Comparison of ENCODE assay signal across 8 mouse cellular contexts in the genomic region with DNA sequence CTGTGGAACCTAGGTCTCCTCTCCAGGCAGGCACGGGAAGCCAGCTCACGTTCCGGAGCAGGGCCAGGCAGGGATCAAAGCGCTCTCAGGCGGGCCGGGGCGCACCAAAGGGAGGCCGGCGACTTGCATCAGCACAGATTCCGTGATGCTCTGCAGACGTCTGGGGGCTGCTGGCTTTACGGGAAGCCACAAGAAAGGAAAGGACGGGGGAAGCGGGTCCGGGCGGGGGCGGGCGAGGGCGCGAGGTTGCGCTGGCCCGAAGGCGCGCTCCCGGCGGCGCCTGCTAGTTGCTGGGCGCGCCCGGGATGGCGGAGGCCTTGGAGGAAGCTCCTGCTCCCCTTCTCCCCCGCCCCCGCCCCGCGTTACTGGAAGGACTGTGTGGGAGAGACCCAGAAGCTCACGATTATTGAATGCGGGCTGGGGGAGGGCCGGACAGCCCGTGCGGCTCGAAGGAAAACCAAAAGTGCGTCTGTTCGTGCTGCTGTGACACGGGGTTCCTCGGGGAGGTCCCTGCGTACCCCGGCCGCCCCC. TPM values are rescaled to one million over a fixed set of nuclear protein-coding genes. Genes with fewer than 3 reads are reported as not detected.
DNase-seq lines count a peak whose midpoint lies in the region; ATAC-seq and TF ChIP-seq lines count a peak whose summit lies in the region.

No protein-coding gene starts in this region.

- 0 out of 2 replicates have a peak, but pooled peaks have one; percentile 22 for ATAC-seq in forebrain, embryonic 11.5 days (replicated peaks; ENCODE audit: low FRiP score)
- ATAC-seq in heart, embryonic 14.5 days (ENCODE audit: insufficient number of reproducible peaks, insufficient read depth, low FRiP score, low read depth) = no peak
- ATAC-seq in liver, embryonic 12.5 days = no peak

- WGBS in forebrain, embryonic 11.5 days = 1% methylated on average over 37 of the region's 48 CpGs
- under 1% methylated on average over 29 of the region's 48 CpGs for WGBS in heart, embryonic 14.5 days
- 2% methylated on average over 46 of the region's 48 CpGs for WGBS in liver, embryonic 12.5 days (ENCODE audit: insufficient replicate concordance)

- peak overlapping the region; percentile 62 for H3K4me3 ChIP-seq in bone marrow macrophage, adult 2 months (ENCODE audit: insufficient read depth, low read length)
- peak overlapping the region; percentile 49 for H3K4me3 ChIP-seq in forebrain, embryonic 11.5 days (ENCODE audit: low read depth, low read length)
- H3K4me3 ChIP-seq in heart, embryonic 14.5 days (ENCODE audit: control insufficient read depth in 1 of 2, insufficient read depth in 1 of 2, low read depth in 1 of 2, low read length in 2 of 2) = peak overlapping the region; percentile 54 to 78
- H3K4me3 ChIP-seq in liver, embryonic 12.5 days = peak overlapping the region; percentile 63
- peak overlapping the region; percentile 47 for H3K4me3 ChIP-seq in testis, adult 2 months (ENCODE audit: control insufficient read depth, low read depth, low read length)

- H3K4me2 ChIP-seq in forebrain, embryonic 11.5 days (ENCODE audit: low read depth, low read length, severe bottlenecking) = peak overlapping the region; percentile 86
- H3K4me2 ChIP-seq in heart, embryonic 14.5 days (ENCODE audit: low read length) = peak overlapping the region; percentile 91
- peak overlapping the region; percentile 78 for H3K4me2 ChIP-seq in liver, embryonic 12.5 days

- peak overlapping the region; percentile 55 for H3K9ac ChIP-seq in forebrain, embryonic 11.5 days (ENCODE audit: low read length)
- H3K9ac ChIP-seq in heart, embryonic 14.5 days (ENCODE audit: low read length) = peak overlapping the region; percentile 95
- H3K9ac ChIP-seq in liver, embryonic 12.5 days = peak overlapping the region; percentile 43

- H3K27ac ChIP-seq in bone marrow macrophage, adult 2 months (ENCODE audit: insufficient read depth, low read depth, low read length) = no peak overlapping the region
- no peak overlapping the region for H3K27ac ChIP-seq in forebrain, embryonic 11.5 days (ENCODE audit: low read depth, low read length)
- H3K27ac ChIP-seq in heart, embryonic 14.5 days (replicated peaks in 1 of 2; ENCODE audit: control insufficient read depth in 1 of 2, insufficient read depth in 1 of 2, low read depth in 2 of 2, low read length in 2 of 2) = peak overlapping the region; percentile 85 to 100
- H3K27ac ChIP-seq in liver, embryonic 12.5 days = peak overlapping the region; percentile 53; the same call in 1 of the 2 replicates
- H3K27ac ChIP-seq in testis, adult 2 months (ENCODE audit: control insufficient read depth, insufficient read depth, low read depth, low read length) = no peak overlapping the region

- peak; percentile 72 for DNase-seq in CD4-positive, CD25-positive, alpha-beta regulatory T cell, adult 2 months (ENCODE audit: low read depth, low spot score)
- peak; percentile 79 for DNase-seq in forebrain, embryonic 11.5 days (ENCODE audit: low spot score)
- peak; percentile 77 for DNase-seq in kidney, postnatal 14 days
- peak; percentile 74 for DNase-seq in naive thymus-derived CD4-positive, alpha-beta T cell, adult 2 months (ENCODE audit: low read depth)

- TF ChIP-seq CTCF in bone marrow macrophage, adult 2 months (IDR thresholded peaks at IDR 0.05; ENCODE audit: low read depth, low read length) = no peak
- no peak for TF ChIP-seq CTCF in testis, adult 2 months (IDR thresholded peaks at IDR 0.05; ENCODE audit: control insufficient read depth, insufficient read depth, insufficient replicate concordance, low read depth, low read length)

- peaks cover 52% of the 10 kb centered on the region for H3K27me3 ChIP-seq in forebrain, embryonic 11.5 days (ENCODE audit: control insufficient read depth, insufficient read depth, low read length)
- peaks cover 3% of the 10 kb centered on the region; the same call in 1 of the 2 replicates for H3K27me3 ChIP-seq in heart, embryonic 14.5 days (ENCODE audit: control insufficient read depth, insufficient read depth, low read length)
- peaks cover 99% of the 10 kb centered on the region for H3K27me3 ChIP-seq in liver, embryonic 12.5 days (replicated peaks)
- no peaks in the 10 kb centered on the region for H3K27me3 ChIP-seq in testis, adult 2 months (ENCODE audit: control insufficient read depth, insufficient read depth, low read length)

- TF ChIP-seq POLR2A in bone marrow macrophage, adult 2 months (IDR thresholded peaks at IDR 0.05; ENCODE audit: borderline replicate concordance, low read depth, low read length) = no peak
- TF ChIP-seq POLR2A in testis, adult 2 months (IDR thresholded peaks at IDR 0.05; ENCODE audit: control insufficient read depth, low read depth, low read length) = no peak

- peaks cover 12% of the 10 kb centered on the region for H3K4me1 ChIP-seq in bone marrow macrophage, adult 2 months (ENCODE audit: control insufficient read depth, insufficient read depth, low read length)
- peaks cover 2% of the 10 kb centered on the region; the same call in 1 of the 2 replicates for H3K4me1 ChIP-seq in forebrain, embryonic 11.5 days (replicated peaks; ENCODE audit: control insufficient read depth, insufficient read depth, low read length)
- peaks cover 2 to 13% of the 10 kb centered on the region in 2 experiments; a peak in 2 of 4 replicates for H3K4me1 ChIP-seq in heart, embryonic 14.5 days (ENCODE audit: control insufficient read depth in 2 of 2, insufficient read depth in 2 of 2, low read length in 2 of 2)
- peaks cover 15% of the 10 kb centered on the region; the same call in 1 of the 2 replicates for H3K4me1 ChIP-seq in liver, embryonic 12.5 days
- peaks cover 16% of the 10 kb centered on the region for H3K4me1 ChIP-seq in testis, adult 2 months (ENCODE audit: control insufficient read depth, insufficient read depth, low read length)

- H3K9me3 ChIP-seq in forebrain, embryonic 11.5 days (ENCODE audit: control insufficient read depth, low read length) = no peaks in the 10 kb centered on the region
- H3K9me3 ChIP-seq in heart, embryonic 14.5 days (ENCODE audit: control insufficient read depth, low read length) = no peaks in the 10 kb centered on the region
- H3K9me3 ChIP-seq in liver, embryonic 12.5 days (replicated peaks) = no peaks in the 10 kb centered on the region

- H3K36me3 ChIP-seq in forebrain, embryonic 11.5 days (ENCODE audit: control insufficient read depth, insufficient read depth, low read length) = no peaks in the 10 kb centered on the region
- H3K36me3 ChIP-seq in heart, embryonic 14.5 days (ENCODE audit: control insufficient read depth, insufficient read depth, low read length) = no peaks in the 10 kb centered on the region
- H3K36me3 ChIP-seq in liver, embryonic 12.5 days = no peaks in the 10 kb centered on the region
- no peaks in the 10 kb centered on the region for H3K36me3 ChIP-seq in testis, adult 2 months (ENCODE audit: control insufficient read depth, insufficient read depth, low read length)

RNA-seq across cellular contexts. Expression of a gene that starts 2.6 kb away (rescaled TPM):
- polyA plus RNA-seq in bone marrow macrophage, adult 2 months (2012; ENCODE audit: insufficient read depth, insufficient read length, missing spikeins) = 17.2 and 18.7 TPM in 2 replicates
- polyA plus RNA-seq in forebrain, embryonic 11.5 days (2014; fragmentation: Nextera tagmentation; extraction: Ambion mirVana) = 0.68 and 1.1 TPM in 2 replicates
- polyA plus RNA-seq in heart, embryonic 14.5 days (2014; fragmentation: Nextera tagmentation; extraction: Ambion mirVana) = 2.6 and 3.1 TPM in 2 replicates
- polyA plus RNA-seq in liver, embryonic 12.5 days (2016; fragmentation: Nextera tagmentation; extraction: Ambion mirVana) = 0.73 and 0.84 TPM in 2 replicates
- 1.4 and 1.6 TPM in 2 replicates for polyA plus RNA-seq in testis, adult 2 months (2012; rRNA removed)

Comparison
In these comparisons a context has a peak if more than half of its experiments do, and no peak if none do; other contexts are left out.
1. H3K27ac ChIP-seq: peak in heart, embryonic 14.5 days (2 of 2) and liver, embryonic 12.5 days (single experiment); none in bone marrow macrophage, adult 2 months (single experiment), forebrain, embryonic 11.5 days (single experiment) and testis, adult 2 months (single experiment).
2. H3K9ac ChIP-seq: peak in every context shown above with its lines; median percentile 95 in heart, embryonic 14.5 days; 55 in forebrain, embryonic 11.5 days; 43 in liver, embryonic 12.5 days.
3. Peak in every context shown above with its lines, with median percentiles within 50 percentile points of each other: DNase-seq, H3K4me3 ChIP-seq and H3K4me2 ChIP-seq.